Mouse (Mus musculus) heart, adult 2 months (tissue): ENCODE data around the gene Pim1. TPM values are rescaled to one million over a fixed set of nuclear protein-coding genes. Genes with fewer than 3 reads are reported as not detected.

Experiments used
- DNase-seq, 2 experiments: peaks; one replicate each; pipeline ENCODE4 v3.0.0; 2021
- H3K27ac ChIP-seq: fragments of 200-600 bp; 2 replicates; pipeline ENCODE4 v1.8.1; 2022
- H3K27me3 ChIP-seq: fragments of 200-500 bp; 2 replicates; pipeline ENCODE4 v1.6.1; 2012; ENCODE audit warnings: mild to moderate bottlenecking, low read length, inconsistent platforms, mixed read lengths; ENCODE audit not compliant: control insufficient read depth, insufficient read depth
- H3K36me3 ChIP-seq: fragments of 200-500 bp; 2 replicates; pipeline ENCODE4 v1.6.1; 2012; ENCODE audit warnings: low read length, inconsistent platforms; ENCODE audit not compliant: control insufficient read depth, insufficient read depth
- H3K4me1 ChIP-seq: fragments of 200-500 bp; 2 replicates; pipeline ENCODE4 v1.6.1; 2011; ENCODE audit warnings: low read length; ENCODE audit not compliant: control insufficient read depth, insufficient read depth
- H3K4me3 ChIP-seq: fragments of 200-600 bp; 2 replicates; pipeline ENCODE4 v1.8.1; 2022
- H3K79me2 ChIP-seq: fragments of 200-500 bp; replicated peaks from 2 replicates; pipeline ENCODE4 v1.6.1; 2012; ENCODE audit warnings: mild to moderate bottlenecking, inconsistent platforms, low read length, moderate library complexity, mixed read lengths; ENCODE audit not compliant: control insufficient read depth, insufficient read depth
- H3K9ac ChIP-seq: fragments of 200-500 bp; 2 replicates; pipeline ENCODE4 v1.6.1; 2012; ENCODE audit warnings: low read depth, mild to moderate bottlenecking, control low read depth, inconsistent platforms, low read length, mixed read lengths
- CTCF ChIP-seq: fragments of 200-600 bp; IDR thresholded peaks from 2 replicates; pipeline ENCODE4 v1.8.1; 2022; ENCODE audit warnings: antibody characterized with exemption, mild to moderate bottlenecking, moderate library complexity
- EP300 ChIP-seq: fragments of 200-500 bp; IDR thresholded peaks from 2 replicates; pipeline ENCODE4 v1.6.1; 2011; ENCODE audit warnings: low read depth, low read length, control low read depth; ENCODE audit not compliant: insufficient read depth
- POLR2A ChIP-seq: fragments of 200-500 bp; IDR thresholded peaks from 2 replicates; pipeline ENCODE4 v1.6.1; 2011; ENCODE audit warnings: mild to moderate bottlenecking, low read depth, low read length, control low read depth; ENCODE audit not compliant: insufficient read depth
- WGBS: fragments of 180-500 bp; shearing (Covaris S2); methylation state at CpG from one replicate; pipeline ENCODE4 v1.1.7; 2018; 5-methylcytosine and 5-hydroxymethylcytosine counted together
- intact Hi-C: fragments of 180-260 bp; cut with DNase I; formaldehyde crosslinking; loops from one replicate; pipeline ENCODE4 v1.15.1; 2025
- polyA plus RNA-seq: library from polyadenylated mRNA; depleted of rRNA; stranded (reverse); fragments of >200 nt; gene quantifications from 2 replicates; pipeline ENCODE4 v1.2.3, GENCODE M21; 2012
- total RNA-seq, 2 experiments: library from RNA; stranded (reverse); gene quantifications; 2 replicates each; pipeline ENCODE4 v1.2.3; 2021

The Pim1 gene
- total and polyA plus RNA-seq, 3 experiments, result 17.2 to 24.6 (median 20.5) TPM

DNA sequence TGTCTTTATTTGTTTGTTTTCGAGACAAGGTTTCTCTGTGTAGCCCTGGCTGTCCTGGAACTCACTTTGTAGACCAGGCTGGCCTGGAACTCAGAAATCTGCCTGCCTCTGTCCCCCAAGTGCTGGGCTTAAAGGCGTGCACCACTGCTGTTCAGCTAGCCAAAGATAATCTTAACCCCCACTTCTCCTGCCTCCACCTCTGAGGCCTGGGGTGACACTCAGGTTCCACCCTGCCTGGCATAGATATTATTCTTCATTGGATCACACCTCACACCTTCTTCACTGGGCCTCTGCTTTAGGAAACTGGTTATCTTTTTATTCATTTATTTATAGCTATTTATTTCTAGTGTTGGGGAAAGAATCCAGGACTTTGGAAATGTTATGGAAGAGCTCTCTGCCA lies 10.3 kb upstream of the Pim1 start:
- Histone ChIP-seq H3K27me3 (no peaks in the 10 kb centered on the region), H3K36me3 (no peaks in the 10 kb centered on the region), H3K4me3 (no peak overlapping the region), H3K4me1 (no peaks in the 10 kb centered on the region; the same call in 1 of the 2 replicates), H3K79me2 (no peaks in the 10 kb centered on the region), H3K27ac (no peak overlapping the region), H3K9ac (no peak overlapping the region)
- intact Hi-C loops, result no loop called here
- no peak for DNase-seq
- 87% methylated on average over 2 of the region's 2 CpGs for WGBS
- TF ChIP-seq POLR2A, result no peak
- TF ChIP-seq EP300, result no peak
- no peak for TF ChIP-seq CTCF

DNA sequence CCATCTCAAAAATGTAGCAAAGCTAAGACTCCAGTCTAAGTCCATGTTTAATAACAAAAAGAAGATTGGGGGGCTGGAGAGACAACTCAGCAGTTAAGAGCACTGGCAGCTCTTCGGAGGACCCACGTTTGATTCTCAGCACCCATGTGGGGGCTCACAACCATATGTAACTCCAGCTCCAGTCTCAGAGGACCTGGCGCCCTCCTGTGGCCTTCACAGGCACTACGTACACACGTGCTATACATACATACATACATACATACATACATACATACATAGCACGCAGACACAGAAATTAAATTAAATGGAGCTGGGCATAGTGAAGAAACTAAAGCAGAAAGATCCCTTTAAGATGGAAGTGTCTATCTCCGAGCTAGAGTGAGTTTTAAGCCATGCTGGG lies 7.9 kb upstream of the Pim1 start:
- H3K27ac ChIP-seq, result no peak overlapping the region
- H3K36me3 ChIP-seq, result no peaks in the 10 kb centered on the region
- intact Hi-C loops, result no loop called here
- no peak overlapping the region for H3K4me3 ChIP-seq
- H3K79me2 ChIP-seq, result no peaks in the 10 kb centered on the region
- TF ChIP-seq CTCF (no peak), POLR2A (no peak), EP300 (no peak)
- 89% methylated on average over 7 of the region's 7 CpGs for WGBS
- H3K27me3 ChIP-seq, result no peaks in the 10 kb centered on the region
- H3K4me1 ChIP-seq, result no peaks in the 10 kb centered on the region; the same call in 1 of the 2 replicates
- no peak for DNase-seq
- H3K9ac ChIP-seq, result no peak overlapping the region

DNA sequence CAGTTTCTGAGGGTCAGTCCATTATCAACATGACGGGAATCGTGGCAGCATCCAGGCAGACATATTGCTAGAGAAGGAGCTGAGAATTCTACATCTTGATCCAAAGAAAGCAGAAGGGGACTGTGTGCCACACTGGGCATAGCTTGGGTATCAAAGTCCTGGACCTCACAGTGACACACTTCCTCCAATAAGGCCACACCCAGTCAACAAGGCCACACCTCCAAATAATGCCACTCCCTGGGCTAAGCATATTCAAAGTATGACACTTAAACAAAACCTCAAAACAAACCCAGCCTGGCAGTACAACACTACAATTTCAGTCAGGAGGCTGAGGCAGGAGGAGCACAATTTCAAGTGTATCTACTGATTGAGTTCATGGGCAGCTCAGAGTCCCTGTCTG lies 7.3 kb upstream of the Pim1 start:
- Histone ChIP-seq H3K4me3 (no peak overlapping the region), H3K79me2 (no peaks in the 10 kb centered on the region), H3K36me3 (no peaks in the 10 kb centered on the region), H3K4me1 (no peaks in the 10 kb centered on the region; the same call in 1 of the 2 replicates), H3K9ac (no peak overlapping the region), H3K27ac (no peak overlapping the region), H3K27me3 (no peaks in the 10 kb centered on the region)
- TF ChIP-seq POLR2A (no peak), EP300 (no peak), CTCF (no peak)
- intact Hi-C loops, result no loop called here
- no peak for DNase-seq
- WGBS, result 96% methylated on average over 2 of the region's 2 CpGs

DNA sequence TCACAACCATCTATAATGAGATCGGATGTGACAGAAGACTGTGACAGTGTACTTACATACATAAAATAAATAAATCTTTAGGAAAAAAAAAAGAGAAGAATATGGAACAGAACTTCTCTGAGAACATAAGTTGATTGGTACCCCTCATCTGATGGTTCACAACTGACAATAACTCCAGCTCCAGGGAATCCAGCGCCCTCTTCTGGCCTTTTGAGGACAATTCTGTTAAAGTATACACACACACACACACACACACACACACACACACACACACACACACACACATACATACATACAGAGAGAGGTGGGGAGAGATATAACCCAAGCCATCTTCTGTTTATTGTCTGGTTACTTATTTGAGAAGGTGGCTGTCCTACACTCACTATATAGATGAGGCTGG lies 6.1 kb upstream of the Pim1 start:
- H3K4me1 ChIP-seq, result peaks cover 1% of the 10 kb centered on the region
- WGBS, result 84% methylated on average over 2 of the region's 2 CpGs

DNA sequence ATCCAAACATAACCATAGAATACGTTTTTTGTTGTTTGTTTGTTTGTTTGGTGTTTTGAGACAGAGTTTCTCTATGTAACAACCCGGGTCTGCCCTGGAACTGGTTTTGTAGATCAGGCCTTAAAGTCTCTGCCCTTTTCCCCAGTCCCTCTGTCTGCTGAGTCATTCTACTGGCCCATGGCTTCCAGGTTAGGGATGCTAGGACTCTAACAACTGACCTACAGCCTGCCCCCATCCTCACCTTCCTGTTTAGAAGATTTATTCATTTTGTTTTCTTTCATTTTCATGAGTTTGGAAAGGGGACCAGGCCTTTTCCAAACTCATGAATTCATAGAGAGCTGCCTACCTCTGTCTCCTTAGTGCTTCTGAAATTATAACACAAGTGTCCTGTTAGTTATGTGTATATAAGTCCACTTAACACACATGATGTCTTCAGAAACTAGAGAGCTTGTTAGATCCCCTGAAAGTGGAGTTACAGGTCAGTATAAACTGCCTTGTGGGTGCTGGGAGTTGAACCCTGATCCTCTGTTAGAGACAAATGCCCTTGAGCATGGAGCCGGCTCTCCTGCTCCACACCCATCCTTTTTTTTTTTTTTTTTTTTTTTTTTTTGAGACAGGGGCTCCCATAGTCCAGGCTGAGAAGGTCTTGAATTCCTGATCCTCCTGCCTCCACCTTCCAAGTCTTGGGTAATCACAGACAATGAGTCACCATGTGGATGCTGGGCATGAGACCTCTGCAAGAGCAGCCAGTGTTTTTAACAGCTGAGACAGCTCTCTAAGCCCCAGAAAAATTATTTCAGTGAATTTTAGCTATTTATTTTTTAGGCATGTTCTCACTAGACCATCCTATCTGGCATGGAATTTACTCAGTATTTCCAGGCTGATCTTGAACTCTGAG lies 5.0 kb upstream of the Pim1 start:
- intact Hi-C loops, result loop anchor here (1.0 kb wide), 1 partner anchor 42 kb away; no protein-coding TSS in a partner anchor
- H3K9ac ChIP-seq, result no peak overlapping the region
- H3K4me1 ChIP-seq, result peaks cover 1% of the 10 kb centered on the region; the same call in 1 of the 2 replicates
- peaks cover 2% of the 10 kb centered on the region; the same call in 1 of the 2 replicates for H3K36me3 ChIP-seq
- H3K27me3 ChIP-seq, result no peaks in the 10 kb centered on the region
- H3K4me3 ChIP-seq, result no peak overlapping the region
- peak in 1 of 2 experiments; percentile 35 for DNase-seq
- no peaks in the 10 kb centered on the region for H3K79me2 ChIP-seq
- 72% methylated on average over 3 of the region's 3 CpGs for WGBS
- TF ChIP-seq EP300 (no peak), POLR2A (no peak), CTCF (no peak)
- H3K27ac ChIP-seq, result no peak overlapping the region

More for the DNA sequence above, 6.1 kb upstream of the Pim1 start:
- Histone ChIP-seq H3K9ac (no peak overlapping the region), H3K27ac (no peak overlapping the region), H3K79me2 (no peaks in the 10 kb centered on the region), H3K27me3 (no peaks in the 10 kb centered on the region), H3K4me3 (no peak overlapping the region), H3K36me3 (peaks cover 2% of the 10 kb centered on the region; the same call in 1 of the 2 replicates)
- no peak for DNase-seq
- intact Hi-C loops, result no loop called here
- TF ChIP-seq EP300 (no peak), CTCF (no peak), POLR2A (no peak)

DNA sequence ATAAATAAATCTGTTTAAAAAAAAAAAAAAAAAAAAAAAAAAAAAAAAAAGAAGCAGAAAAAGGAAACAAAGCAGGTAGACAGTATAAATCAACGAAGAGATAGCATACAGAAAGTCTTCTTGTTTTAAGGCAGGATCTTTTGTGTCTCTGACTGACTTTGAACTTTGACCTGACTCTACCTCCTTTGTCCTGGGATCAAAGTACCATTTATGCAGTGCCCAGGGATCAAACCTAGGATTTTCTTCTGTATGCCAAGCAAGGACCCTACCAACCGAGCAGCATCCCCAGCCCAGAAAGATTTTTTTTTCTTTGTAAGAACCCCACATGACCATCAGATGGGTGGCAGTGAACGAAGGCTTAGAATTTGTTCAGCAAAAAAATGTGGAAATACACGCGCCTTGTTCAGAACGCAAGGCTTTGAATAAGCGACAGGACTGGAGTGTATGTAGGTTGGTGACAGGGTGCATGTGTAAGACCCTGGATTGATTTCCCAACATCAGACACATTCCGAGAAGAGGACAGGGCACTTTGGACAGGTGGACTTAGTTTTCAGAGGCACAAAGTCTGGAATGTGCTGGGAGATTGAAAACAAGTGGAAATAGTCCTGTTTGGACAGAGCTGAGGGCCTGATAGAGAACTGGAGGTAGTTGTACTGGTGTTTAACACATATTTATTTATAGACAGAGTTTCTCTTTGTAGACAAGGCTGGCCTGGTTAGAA lies 2.1 kb upstream of the Pim1 start:
- intact Hi-C loops, result no loop called here
- no peak overlapping the region for H3K4me3 ChIP-seq
- TF ChIP-seq EP300 (no peak), CTCF (no peak), POLR2A (no peak)
- DNase-seq, result no peak
- H3K27ac ChIP-seq, result peak overlapping the region; percentile 96
- peaks cover 5% of the 10 kb centered on the region for H3K4me1 ChIP-seq
- peaks cover 8% of the 10 kb centered on the region; the same call in 1 of the 2 replicates for H3K79me2 ChIP-seq
- H3K36me3 ChIP-seq, result peaks cover 7% of the 10 kb centered on the region
- H3K27me3 ChIP-seq, result no peaks in the 10 kb centered on the region
- no peak overlapping the region for H3K9ac ChIP-seq
- WGBS, result 94% methylated on average over 8 of the region's 8 CpGs
